8 mouse cellular contexts compared by ENCODE assay signal in genomic region chr2:119046649-119047611, GRCm38 (mm10). TPM values are rescaled to one million over a fixed set of nuclear protein-coding genes. Genes with fewer than 3 reads are reported as not detected.
DNase-seq lines count a peak whose midpoint lies in the region; ATAC-seq and TF ChIP-seq lines count a peak whose summit lies in the region.

TSS of gene Knl1 (plus strand) at chr2:119047119.

- no peaks in the 10 kb centered on the region for H3K27me3 ChIP-seq in forebrain, embryonic 15.5 days

- H3K4me2 ChIP-seq in forebrain, embryonic 15.5 days (replicated peaks): peak within 1 kb of the TSS; percentile 82

- H3K36me3 ChIP-seq in forebrain, embryonic 15.5 days: no peaks in the 10 kb centered on the region

- TF ChIP-seq CTCF in lung, adult 2 months (IDR thresholded peaks at IDR 0.05; ENCODE audit: insufficient read depth, low read length): no peak

- no peaks in the 10 kb centered on the region for H3K9me3 ChIP-seq in forebrain, embryonic 15.5 days

- WGBS in forebrain, embryonic 15.5 days: under 1% methylated on average over 77 of the region's 77 CpGs
- WGBS in lung, adult 2 months: under 1% methylated on average over 76 of the region's 77 CpGs

- H3K9ac ChIP-seq in forebrain, embryonic 15.5 days (replicated peaks): peak within 1 kb of the TSS; percentile 55

- peak; percentile 95 for DNase-seq in ES-CJ7 (ENCODE audit: low read depth, low spot score)
- DNase-seq in cerebellum, adult 11 months: peak; percentile 94
- peak; percentile 85 for DNase-seq in heart, postnatal 25 days (ENCODE audit: low spot score)
- peak; percentile 93 to 99 for DNase-seq in layer of hippocampus, adult 18-20 months (ENCODE audit: low spot score in 2 of 2)
- DNase-seq in lung, adult 2 months: peak; percentile 97
- DNase-seq in thymus, adult 18-20 months: peak; percentile 77 to 88

- peaks cover 18% of the 10 kb centered on the region for H3K4me1 ChIP-seq in forebrain, embryonic 15.5 days
- no peaks in the 10 kb centered on the region for H3K4me1 ChIP-seq in lung, adult 2 months (ENCODE audit: control insufficient read depth, insufficient read depth, low read length)

- peak; percentile 98 for ATAC-seq in forebrain, embryonic 15.5 days (replicated peaks)
- peak; percentile 92 for ATAC-seq in neutrophil, adult 5-6 weeks (ENCODE audit: extremely low read depth, insufficient number of reproducible peaks, low FRiP score, poor library complexity, severe bottlenecking)

- TF ChIP-seq POLR2A in lung, adult 2 months (IDR thresholded peaks at IDR 0.05; ENCODE audit: borderline replicate concordance, extremely low read depth, low read depth, low read length): peak; percentile 44; the same call in 1 of the 2 replicates

- H3K27ac ChIP-seq in forebrain, embryonic 15.5 days (replicated peaks): peak within 1 kb of the TSS; percentile 89

- intact Hi-C loops in heart, postnatal 25 days (cut with DNase I): loop anchor here (2.0 kb wide), 1 partner anchor 144 kb away; no protein-coding TSS in a partner anchor

- peak within 1 kb of the TSS; percentile 84 for H3K4me3 ChIP-seq in forebrain, embryonic 15.5 days
- H3K4me3 ChIP-seq in lung, adult 2 months (replicated peaks; ENCODE audit: extremely low read depth, low read depth, low read length): peak within 1 kb of the TSS; percentile 99

RNA-seq across cellular contexts. Expression of gene Knl1, which starts in this region (rescaled TPM):
- polyA plus RNA-seq in forebrain, embryonic 15.5 days (2015; fragmentation: Nextera tagmentation; extraction: Ambion mirVana): 29.3 and 33.4 TPM in 2 replicates
- under 1 TPM; 0.34 to 0.75 TPM for total RNA-seq in heart, postnatal 25 days (2021)
- under 1 TPM; 0.05 to 0.07 TPM for total RNA-seq in layer of hippocampus, adult 18-20 months (2021)
- polyA plus RNA-seq in lung, adult 2 months (2012; rRNA removed): 0.03 and 0.12 TPM in 2 replicates
- total RNA-seq in neutrophil, adult 5-6 weeks (2017): 4.3 and 4.7 TPM in 2 replicates

Comparison
In these comparisons a context has a peak if more than half of its experiments do, and no peak if none do; other contexts are left out.
1. Peak in every context shown above with its lines: DNase-seq, ATAC-seq, H3K4me3 ChIP-seq and H3K27ac ChIP-seq.
2. RNA of gene Knl1 (polyA plus RNA-seq): 29.3 to 33.4 TPM in forebrain, embryonic 15.5 days; 0.03 to 0.12 TPM in lung, adult 2 months; every median in the first group is over 10 times any median in the second.
3. Peak in DNase-seq in heart, postnatal 25 days; RNA of the gene not detected or under 1 TPM.
4. Peak in DNase-seq in layer of hippocampus, adult 18-20 months; RNA of the gene not detected or under 1 TPM.
5. Peak in DNase-seq and H3K4me3 ChIP-seq in lung, adult 2 months; RNA of the gene not detected or under 1 TPM.